Mouse (Mus musculus) urinary bladder, adult 2 months (tissue): ENCODE results near the gene Bcl2. TPM values are rescaled to one million over a fixed set of nuclear protein-coding genes. Genes with fewer than 3 reads are reported as not detected.

Experiments used
- DNase-seq: peaks from one replicate; pipeline ENCODE4 v3.0.0; 2022; ENCODE audit warnings: low spot score
- polyA plus RNA-seq: library from polyadenylated mRNA; depleted of rRNA; stranded (reverse); fragments of >200 nt; gene quantifications from 2 replicates; pipeline ENCODE4 v1.2.3, GENCODE M21; 2012

The Bcl2 gene
- polyA plus RNA-seq, 1 experiment: 3.4 TPM

- DNase-seq: no peak
These were observed 482 bp upstream of the Bcl2 start for GRCm38 (mm10) chr1:106714530-106714981.

DNA sequence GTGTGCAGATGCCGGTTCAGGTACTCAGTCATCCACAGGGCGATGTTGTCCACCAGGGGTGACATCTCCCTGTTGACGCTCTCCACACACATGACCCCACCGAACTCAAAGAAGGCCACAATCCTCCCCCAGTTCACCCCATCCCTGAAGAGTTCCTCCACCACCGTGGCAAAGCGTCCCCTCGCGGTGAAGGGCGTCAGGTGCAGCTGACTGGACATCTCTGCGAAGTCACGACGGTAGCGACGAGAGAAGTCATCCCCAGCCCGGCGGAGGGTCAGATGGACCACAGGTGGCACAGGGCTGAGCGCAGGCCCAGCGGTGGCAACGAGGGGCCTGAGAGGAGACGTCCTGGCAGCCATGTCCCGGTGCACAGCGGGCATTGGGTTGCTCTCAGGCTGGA lies 1.7 kb downstream of the Bcl2 start:
- DNase-seq: peak; percentile 43

- no peak for DNase-seq
These were observed 2.5 kb downstream of the Bcl2 start for GRCm38 (mm10) chr1:106711356-106712125.

DNA sequence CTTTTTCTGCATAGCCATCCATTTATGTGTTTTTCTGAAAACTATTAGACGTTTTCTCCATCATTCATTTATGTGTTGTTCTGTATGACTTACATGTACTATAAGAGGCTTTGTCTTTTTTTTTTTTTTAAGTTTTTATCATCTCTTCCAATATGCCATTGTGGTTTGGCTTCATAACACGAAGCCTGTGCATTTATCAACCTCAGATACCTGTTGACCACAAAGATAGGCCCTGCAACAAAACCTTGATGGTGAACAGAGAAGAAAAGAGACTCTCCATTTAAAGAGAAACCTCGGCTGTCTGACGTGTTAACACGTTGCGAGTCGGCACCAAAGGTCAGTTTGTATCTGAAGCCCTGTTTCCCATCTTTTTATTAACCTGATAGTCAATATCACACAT lies 3.9 kb downstream of the Bcl2 start:
- no peak for DNase-seq

GRCm38 (mm10) chr1:106707036-106707880 lies 6.8 kb downstream of the Bcl2 start:
- no peak for DNase-seq

DNA sequence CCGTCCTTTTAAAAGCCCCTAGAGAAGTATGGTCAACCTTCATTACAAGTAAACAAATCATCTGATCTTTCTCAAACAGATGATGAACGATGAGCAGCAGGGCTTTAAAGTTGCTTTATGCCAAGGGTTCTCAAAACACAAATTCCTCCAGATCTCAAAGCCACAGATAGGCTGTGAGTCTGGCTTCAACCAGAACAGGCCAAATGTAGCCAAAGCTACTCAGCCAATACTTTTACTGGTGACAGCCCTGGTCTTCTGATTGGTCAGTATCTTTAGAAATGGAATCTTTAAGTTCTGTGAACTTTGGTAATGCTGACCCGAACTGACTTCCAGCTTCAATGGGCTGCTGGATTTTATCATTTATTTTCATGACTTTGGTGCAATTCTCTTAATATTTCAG lies 10.9 kb downstream of the Bcl2 start:
- DNase-seq: no peak

DNA sequence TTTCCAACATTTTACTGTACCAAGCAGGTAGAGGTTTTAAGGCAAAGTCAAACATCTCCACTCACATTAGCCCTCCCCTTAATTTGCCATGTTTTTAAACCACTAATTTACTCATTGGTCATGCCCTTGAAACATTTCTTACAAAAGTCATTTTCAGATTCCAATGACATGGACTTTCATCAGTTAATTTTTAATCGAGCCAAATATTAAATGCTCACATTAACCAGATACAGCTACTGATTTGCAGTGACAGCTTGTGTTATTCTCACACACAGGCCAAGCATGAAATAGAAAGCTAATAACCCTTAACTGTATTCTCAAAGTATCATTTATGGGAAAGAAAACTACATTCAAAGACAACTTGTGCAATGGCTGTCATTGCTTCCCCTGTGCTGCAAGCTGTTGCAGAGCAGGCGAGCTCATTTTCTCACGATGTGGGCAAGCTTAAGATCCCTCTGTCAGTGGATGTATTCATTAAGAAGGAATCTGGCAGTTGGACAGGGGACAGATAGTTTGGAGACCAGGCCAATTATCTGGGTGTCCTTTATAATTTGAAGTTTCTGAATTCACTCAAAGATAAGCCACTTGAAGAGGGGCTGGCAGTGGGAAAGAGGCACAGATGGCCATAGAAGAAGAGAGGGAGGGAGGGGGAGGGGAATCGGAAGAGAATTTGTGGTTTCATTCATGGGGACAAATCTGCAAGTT lies 11.5 kb downstream of the Bcl2 start:
- no peak for DNase-seq

DNA sequence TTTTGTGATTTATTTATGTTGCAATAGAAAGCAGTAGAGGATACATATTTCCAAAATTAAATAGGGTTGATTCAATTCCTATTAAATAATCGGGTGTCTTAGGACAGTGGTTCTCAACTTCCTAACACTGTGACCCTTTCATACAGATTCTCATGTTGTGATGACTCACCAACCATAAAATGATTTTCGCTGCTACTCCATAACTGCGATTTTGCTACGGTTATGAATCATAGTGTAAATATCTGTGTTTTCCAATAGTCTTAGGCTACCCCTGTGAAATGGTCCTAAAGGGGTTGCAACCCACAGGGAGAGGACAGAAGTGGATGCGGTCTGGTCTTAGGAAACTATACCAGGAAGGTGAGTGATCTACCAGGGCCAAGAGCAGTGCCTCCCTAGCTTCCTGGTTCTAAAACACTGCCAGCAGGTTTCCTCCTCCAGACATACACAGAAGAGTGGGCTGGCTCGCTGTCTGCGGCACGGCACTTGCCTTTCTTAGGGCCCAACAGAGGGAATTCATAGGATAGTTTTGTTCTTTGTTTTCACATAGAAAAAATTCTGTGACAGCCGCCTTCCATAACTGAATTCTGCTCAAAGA lies 13.5 kb downstream of the Bcl2 start:
- no peak for DNase-seq

- DNase-seq: no peak
These were observed 17.6 kb downstream of the Bcl2 start for GRCm38 (mm10) chr1:106696472-106696871.

DNA sequence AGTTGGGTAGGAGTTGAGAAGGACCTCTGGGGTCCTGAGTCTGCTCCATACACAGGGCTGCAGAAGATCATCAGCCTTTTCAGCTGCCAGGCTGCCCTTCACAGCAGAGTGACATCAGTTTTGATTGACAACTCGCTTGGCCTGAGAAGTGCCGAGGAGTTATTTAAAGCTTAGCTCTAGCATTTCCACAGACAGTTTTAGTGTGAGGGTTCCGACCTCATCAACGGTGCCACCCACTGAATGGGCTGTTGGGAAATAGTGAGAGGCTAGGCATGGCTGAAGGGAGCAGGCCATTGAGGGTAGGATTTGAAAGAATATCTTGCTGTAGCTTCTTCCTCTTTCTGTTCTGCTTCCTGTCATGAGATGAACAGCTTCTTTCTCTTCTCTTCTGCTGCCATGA lies 18.4 kb downstream of the Bcl2 start:
- DNase-seq: no peak

DNA sequence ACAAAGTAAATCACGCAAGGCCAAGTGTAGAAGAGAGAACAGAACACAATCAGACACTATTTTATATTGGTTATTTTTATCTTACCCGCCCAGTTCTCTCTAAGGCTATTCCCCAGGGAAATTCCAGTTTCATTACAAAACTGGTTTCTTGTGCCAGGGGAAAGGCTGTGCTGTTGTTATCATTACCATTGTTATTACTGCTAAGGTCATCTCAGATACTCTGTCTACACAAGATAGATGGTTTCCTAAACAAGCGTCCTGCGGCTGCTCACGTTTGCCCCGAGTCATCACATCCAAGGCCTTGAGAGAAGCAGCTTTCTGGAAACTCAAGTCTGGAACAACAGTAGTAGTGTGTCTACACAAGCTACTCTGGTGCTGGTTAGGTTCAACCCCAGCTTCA lies 19.8 kb downstream of the Bcl2 start:
- DNase-seq: no peak

- DNase-seq: no peak
These were observed 21.5 kb downstream of the Bcl2 start for GRCm38 (mm10) chr1:106692599-106692998.

GRCm38 (mm10) chr1:106690887-106691286 lies 23.2 kb downstream of the Bcl2 start:
- DNase-seq: no peak

DNA sequence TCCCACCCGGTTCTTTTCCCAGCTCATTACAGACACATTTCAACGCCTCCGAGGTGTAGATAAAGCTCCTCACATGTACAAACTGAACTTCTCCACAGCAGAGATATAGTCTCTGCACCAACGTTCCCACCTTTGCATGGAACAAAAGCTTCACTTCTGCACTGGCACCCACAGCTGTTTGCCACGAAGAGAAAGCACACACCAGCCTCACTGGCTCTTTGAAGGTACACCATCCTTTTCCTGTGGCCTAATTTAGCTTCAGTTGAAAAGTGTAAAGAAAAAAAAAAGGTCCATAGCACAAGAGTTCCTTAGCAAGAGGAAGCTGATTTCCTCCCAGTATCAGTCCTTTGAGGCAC lies 25.9 kb downstream of the Bcl2 start:
- no peak for DNase-seq

DNA sequence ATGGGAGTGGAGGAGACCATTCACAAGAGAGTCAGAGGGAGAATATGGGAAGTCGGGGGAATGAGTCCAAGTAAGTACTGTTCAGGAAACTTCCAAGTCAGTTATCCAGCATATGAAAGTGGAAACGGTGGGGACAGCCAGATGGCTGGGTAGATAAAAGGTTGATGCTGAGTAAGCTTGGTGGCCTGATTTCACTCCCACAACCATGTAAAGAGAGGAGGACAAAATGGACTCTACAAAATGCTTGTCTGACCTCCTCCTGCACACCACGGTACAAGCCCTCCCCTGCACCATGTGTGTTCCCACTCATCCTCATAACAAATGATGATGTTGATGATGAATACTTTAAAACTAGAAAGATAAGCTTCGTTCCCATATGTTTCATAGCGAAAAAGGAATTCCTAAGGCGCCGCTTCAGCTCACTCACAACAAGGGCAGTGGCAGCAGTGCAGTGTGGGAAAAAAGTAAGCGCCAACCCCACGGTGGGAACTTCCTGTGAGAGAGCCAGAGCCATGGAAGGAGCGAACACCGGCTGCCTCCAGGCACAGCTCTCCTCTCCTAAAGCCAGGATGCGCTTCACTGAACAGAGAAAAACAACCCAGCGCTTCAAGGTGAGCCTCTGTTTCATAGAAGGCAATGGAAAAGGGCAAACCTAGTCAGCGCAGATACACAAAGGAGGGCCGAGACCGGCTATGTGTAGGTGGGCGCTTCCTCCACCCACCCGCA lies 26.5 kb downstream of the Bcl2 start:
- no peak for DNase-seq

GRCm38 (mm10) chr1:106685702-106686101 lies 28.4 kb downstream of the Bcl2 start:
- DNase-seq: no peak

- no peak for DNase-seq
These were observed 29.5 kb downstream of the Bcl2 start for GRCm38 (mm10) chr1:106684546-106684945.

- DNase-seq: no peak
These were observed 31.2 kb downstream of the Bcl2 start for GRCm38 (mm10) chr1:106682829-106683228.

- no peak for DNase-seq
These were observed 34.1 kb downstream of the Bcl2 start for GRCm38 (mm10) chr1:106679800-106680515.

DNA sequence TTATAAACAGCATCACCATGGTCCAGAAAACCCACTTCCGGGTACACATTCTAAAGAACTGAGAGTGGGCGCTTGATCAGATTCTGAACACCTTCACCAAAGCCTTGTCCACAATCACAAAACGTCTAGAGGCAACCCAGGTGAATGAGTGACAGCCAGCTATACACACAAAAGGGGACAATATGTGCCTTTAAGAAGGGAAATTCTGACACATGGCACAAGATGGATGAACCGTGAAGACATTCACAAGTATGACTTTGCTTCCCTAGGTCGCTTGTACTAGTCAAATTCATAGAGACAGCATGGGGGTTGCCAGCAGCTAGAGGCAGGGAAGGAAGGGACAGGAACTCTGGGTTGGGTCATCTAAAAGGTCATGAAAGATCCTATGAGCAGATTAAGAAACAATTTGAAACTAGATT lies 36.0 kb downstream of the Bcl2 start:
- DNase-seq: no peak
